Mouse (Mus musculus) liver, embryonic 14.5 days (tissue): ENCODE data around the gene 4933405O20Rik.

Source experiments
- CTCF ChIP-seq: IDR thresholded peaks from 2 replicates; pipeline ENCODE4 v1.5.1; 2016; ENCODE audit warnings: antibody characterized with exemption, low read depth, control low read depth
- EP300 ChIP-seq: IDR thresholded peaks from 2 replicates; pipeline ENCODE4 v1.6.1; 2016; ENCODE audit warnings: antibody characterized with exemption, low read depth

GRCm38 (mm10) chr7:50614101-50614500 lies 15.1 kb downstream of the 4933405O20Rik start:
- TF ChIP-seq EP300: no peak
- TF ChIP-seq CTCF: no peak
